Mouse (Mus musculus): Measurements from ENCODE around the gene Ids. TPM values are rescaled to one million over a fixed set of nuclear protein-coding genes. Genes with fewer than 3 reads are reported as not detected.

The Ids gene
- polyA plus RNA-seq, 1 experiment, result not detected

DNA sequence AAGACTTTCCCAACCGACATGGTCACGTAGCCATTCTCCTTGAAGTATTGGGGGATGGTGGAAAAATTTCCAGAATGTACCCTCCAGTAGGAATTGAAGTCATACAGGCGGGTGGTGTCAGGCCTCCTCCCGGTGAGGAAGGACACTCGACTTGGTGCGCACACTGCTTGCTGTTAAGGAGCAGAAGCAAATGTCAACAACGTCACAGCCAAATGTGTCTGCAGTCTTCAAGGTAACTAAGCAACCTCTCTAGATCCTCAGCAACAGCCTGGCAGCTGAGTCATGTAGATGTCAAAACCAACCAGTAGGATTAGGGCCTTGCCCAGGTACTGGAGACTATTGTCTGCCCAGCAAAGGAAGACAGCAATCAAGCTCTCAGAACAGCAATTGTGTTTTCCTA lies 1.9 kb downstream of the Ids start:
- H3K4me3 ChIP-seq (ENCODE audit: insufficient read depth, low read depth, low read length), result no peak overlapping the region
- peaks cover 5% of the 10 kb centered on the region; the same call in 1 of the 2 replicates for H3K4me1 ChIP-seq (ENCODE audit: control insufficient read depth, insufficient read depth, low read length)
- TF ChIP-seq CTCF (IDR thresholded peaks at IDR 0.05; ENCODE audit: insufficient read depth, low read depth, low read length) (no peak), POLR2A (IDR thresholded peaks at IDR 0.05; ENCODE audit: insufficient read depth, low read depth, low read length) (no peak)
- H3K27ac ChIP-seq (ENCODE audit: insufficient read depth, low read depth, low read length), result no peak overlapping the region
- 66% methylated on average over 7 of the region's 7 CpGs for WGBS

DNA sequence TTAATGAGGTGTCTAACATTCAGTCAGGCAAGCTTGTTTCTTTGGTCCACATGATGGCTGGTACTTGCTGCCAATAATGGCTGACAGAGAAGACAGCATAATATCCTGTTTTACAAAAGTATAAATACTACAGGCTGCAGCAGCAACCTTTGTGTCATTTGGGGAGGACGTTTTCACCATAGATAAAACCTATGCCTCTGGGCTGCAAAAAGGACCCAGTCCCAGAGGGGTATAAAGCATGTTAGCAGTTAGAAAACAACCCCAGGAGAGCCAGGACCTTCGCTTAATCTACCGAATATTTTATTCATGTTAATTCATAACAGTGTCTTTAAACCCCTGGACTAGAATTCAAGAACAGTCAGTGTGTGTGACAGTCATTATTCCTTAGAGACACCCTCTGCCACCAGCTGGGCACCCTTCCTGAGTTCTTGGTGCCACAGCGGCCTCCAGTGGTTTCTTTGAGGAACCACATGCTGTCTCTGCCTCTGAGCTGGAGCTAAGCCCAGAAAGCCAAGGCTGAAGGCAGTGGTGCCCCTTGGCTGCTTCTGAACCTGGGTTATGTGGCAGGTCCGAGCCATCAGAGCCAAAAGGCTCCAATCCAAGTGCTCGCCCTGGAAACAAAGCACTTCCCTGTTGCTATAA lies 34.6 kb downstream of the Ids start:
- 14% methylated on average over 6 of the region's 6 CpGs for WGBS
- Histone ChIP-seq H3K27ac (ENCODE audit: insufficient read depth, low read depth, low read length) (no peak overlapping the region), H3K4me3 (ENCODE audit: insufficient read depth, low read depth, low read length) (no peak overlapping the region), H3K4me1 (ENCODE audit: control insufficient read depth, insufficient read depth, low read length) (no peaks in the 10 kb centered on the region)
- no peak for TF ChIP-seq POLR2A (IDR thresholded peaks at IDR 0.05; ENCODE audit: insufficient read depth, low read depth, low read length)
- TF ChIP-seq CTCF (IDR thresholded peaks at IDR 0.05; ENCODE audit: insufficient read depth, low read depth, low read length), result peak; percentile 65; the same call in 1 of the 2 replicates

DNA sequence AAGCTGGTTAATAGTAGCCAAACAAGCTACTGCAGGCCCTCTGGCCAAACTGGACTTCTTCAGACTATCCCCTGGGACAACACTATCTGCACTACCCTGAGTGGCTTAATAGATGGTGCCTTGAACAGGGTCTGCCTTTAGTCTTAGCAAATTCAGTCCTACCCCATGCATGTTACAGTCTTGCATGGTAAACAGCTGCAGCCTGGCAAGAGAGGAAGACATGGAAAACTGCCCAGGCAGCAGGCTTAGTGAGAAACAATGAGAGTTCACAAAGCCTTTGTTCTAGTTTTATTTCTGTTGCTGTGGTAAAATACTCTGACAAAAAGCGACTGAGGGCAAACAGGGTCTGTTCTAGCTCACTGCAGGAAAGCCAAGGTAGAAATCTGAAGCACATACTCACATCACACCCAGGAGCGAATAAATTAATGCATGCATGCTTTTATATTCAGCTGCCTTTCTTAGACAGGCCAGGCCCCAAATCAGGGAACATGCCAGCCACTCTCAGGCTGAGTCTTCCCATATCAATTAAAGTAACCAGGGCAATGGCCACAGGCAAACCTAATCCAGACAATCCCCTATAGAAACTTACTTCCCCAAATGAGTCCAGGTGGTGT lies 36.2 kb downstream of the Ids start:
- 65% methylated on average over 2 of the region's 2 CpGs for WGBS
- TF ChIP-seq CTCF (IDR thresholded peaks at IDR 0.05; ENCODE audit: insufficient read depth, low read depth, low read length), result no peak
- TF ChIP-seq POLR2A (IDR thresholded peaks at IDR 0.05; ENCODE audit: insufficient read depth, low read depth, low read length), result no peak
- H3K27ac ChIP-seq (ENCODE audit: insufficient read depth, low read depth, low read length), result no peak overlapping the region
- H3K4me1 ChIP-seq (ENCODE audit: control insufficient read depth, insufficient read depth, low read length), result no peaks in the 10 kb centered on the region
- H3K4me3 ChIP-seq (ENCODE audit: insufficient read depth, low read depth, low read length), result no peak overlapping the region

DNA sequence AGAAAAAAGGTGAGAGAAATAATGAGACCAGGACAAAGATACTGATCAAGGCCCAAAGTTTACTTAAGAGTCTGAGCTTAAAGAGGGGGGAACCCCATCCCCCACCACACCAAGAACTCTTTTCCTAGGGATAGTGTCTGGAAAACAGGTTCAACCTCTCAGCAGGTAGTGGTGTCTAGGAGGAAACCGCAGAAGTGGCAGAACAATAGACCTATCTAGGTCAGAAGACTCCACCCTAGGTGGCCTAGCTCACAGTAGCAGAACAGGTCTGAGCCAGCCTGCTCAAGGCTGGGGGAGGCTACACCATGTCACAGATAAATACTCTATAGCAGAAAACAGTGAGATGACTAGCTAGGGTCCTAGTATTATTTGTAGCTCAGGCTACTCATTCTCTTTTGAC lies 37.2 kb downstream of the Ids start:
- Histone ChIP-seq H3K27ac (ENCODE audit: insufficient read depth, low read depth, low read length) (no peak overlapping the region), H3K4me1 (ENCODE audit: control insufficient read depth, insufficient read depth, low read length) (no peaks in the 10 kb centered on the region), H3K4me3 (ENCODE audit: insufficient read depth, low read depth, low read length) (no peak overlapping the region)
- TF ChIP-seq POLR2A (IDR thresholded peaks at IDR 0.05; ENCODE audit: insufficient read depth, low read depth, low read length) (no peak), CTCF (IDR thresholded peaks at IDR 0.05; ENCODE audit: insufficient read depth, low read depth, low read length) (no peak)
- 72% methylated on average over 1 of the region's 1 CpGs for WGBS

DNA sequence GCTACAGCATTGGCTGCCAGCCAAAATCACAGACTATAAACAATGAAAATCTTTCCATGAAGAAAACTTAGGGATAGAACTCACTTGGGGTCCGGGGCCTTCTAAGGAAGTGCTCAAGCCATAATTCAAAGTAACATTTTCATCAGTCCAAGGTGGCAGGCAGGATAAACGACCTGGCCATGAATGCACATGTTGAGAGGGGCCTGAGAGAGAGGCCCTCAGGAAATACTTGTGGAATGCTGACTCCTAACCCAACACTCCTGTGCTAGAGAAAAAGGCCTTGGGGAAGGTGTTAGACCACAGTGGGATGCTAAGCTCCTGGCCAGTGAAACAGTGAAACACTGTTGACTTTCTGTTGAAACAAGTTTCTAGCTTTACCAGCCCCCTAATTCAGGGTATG lies 45.6 kb downstream of the Ids start:
- TF ChIP-seq CTCF (IDR thresholded peaks at IDR 0.05; ENCODE audit: insufficient read depth, low read depth, low read length) (no peak), POLR2A (IDR thresholded peaks at IDR 0.05; ENCODE audit: insufficient read depth, low read depth, low read length) (no peak)
- H3K4me1 ChIP-seq (ENCODE audit: control insufficient read depth, insufficient read depth, low read length), result no peaks in the 10 kb centered on the region
- no peak overlapping the region for H3K27ac ChIP-seq (ENCODE audit: insufficient read depth, low read depth, low read length)
- WGBS, result 27% methylated on average over 2 of the region's 2 CpGs
- H3K4me3 ChIP-seq (ENCODE audit: insufficient read depth, low read depth, low read length), result no peak overlapping the region

DNA sequence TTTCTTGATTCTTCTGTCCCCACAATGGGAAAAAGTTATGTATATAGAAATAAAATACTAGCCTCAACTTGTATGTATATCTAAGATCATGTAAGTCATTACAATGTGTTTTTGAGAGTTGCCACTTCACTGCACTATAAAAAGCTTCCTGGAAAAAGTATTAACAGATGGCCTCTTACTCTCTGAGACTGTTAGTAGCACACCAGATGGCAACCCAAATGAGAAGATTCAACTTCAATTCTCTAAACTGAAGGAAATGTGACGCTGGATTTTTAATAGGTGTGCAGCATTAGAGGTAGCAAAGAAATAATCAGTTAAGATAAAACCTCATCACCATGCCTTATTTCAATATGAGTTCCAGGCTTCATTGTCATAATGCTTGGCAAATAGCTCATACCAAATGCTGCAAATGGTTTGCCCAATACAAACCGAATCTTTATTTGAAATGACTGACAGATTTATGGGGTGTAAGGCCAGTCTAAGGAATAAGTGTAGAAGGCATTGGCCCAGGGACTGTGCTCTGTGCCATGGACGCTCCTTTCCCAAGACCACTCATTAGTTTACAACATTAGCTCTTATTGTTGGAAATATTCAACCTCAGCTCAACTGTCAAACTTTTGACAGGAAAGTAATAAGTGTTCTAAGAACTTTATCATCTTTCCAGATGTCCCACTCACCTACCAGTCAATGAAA lies 49.8 kb downstream of the Ids start:
- Histone ChIP-seq H3K4me1 (ENCODE audit: control insufficient read depth, insufficient read depth, low read length) (no peaks in the 10 kb centered on the region), H3K27ac (ENCODE audit: insufficient read depth, low read depth, low read length) (no peak overlapping the region), H3K4me3 (ENCODE audit: insufficient read depth, low read depth, low read length) (no peak overlapping the region)
- 92% methylated on average over 3 of the region's 3 CpGs for WGBS
- TF ChIP-seq POLR2A (IDR thresholded peaks at IDR 0.05; ENCODE audit: insufficient read depth, low read depth, low read length) (no peak), CTCF (IDR thresholded peaks at IDR 0.05; ENCODE audit: insufficient read depth, low read depth, low read length) (no peak)

Other genes starting within 250 kb of the Ids start
- not detected in 2 replicates for gene 1110012L19Rik, start 20.8 kb upstream of the Ids start, polyA plus RNA-seq (2012; ENCODE audit: insufficient read depth, insufficient read length, low replicate concordance, missing spikeins)
- gene Tmem185a, start 112.1 kb upstream of the Ids start, polyA plus RNA-seq (2012; ENCODE audit: insufficient read depth, insufficient read length, low replicate concordance, missing spikeins), result not detected in 2 replicates